Comparison of ENCODE assay signal across 17 mouse cellular contexts in genomic region chr19:38267469-38267868, GRCm38 (mm10). TPM values are rescaled to one million over a fixed set of nuclear protein-coding genes. Genes with fewer than 3 reads are reported as not detected.
DNase-seq lines count a peak whose midpoint lies in the region; ATAC-seq and TF ChIP-seq lines count a peak whose summit lies in the region.
"Had no signal": no experiment of that assay in that cellular context is flagged by ENCODE, and none has a peak within 500 bp of the region (broad histone marks: within the 10 kb centered on the region; RNA-seq: fewer than 3 reads in every experiment).

No protein-coding gene starts in this region.

- no peaks in the 10 kb centered on the region for H3K36me3 ChIP-seq in hindbrain, embryonic 16.5 days (ENCODE audit: control insufficient read depth, insufficient read depth, low read length)
- H3K36me3 ChIP-seq in hindbrain, embryonic 12.5 days, result no peaks in the 10 kb centered on the region
- H3K36me3 ChIP-seq: embryonic facial prominence, embryonic 13.5 days; limb, embryonic 12.5 days; liver, embryonic 13.5 days had no signal

- H3K4me2 ChIP-seq in hindbrain, embryonic 16.5 days (ENCODE audit: low read length), result peak overlapping the region; percentile 6; the same call in 1 of the 2 replicates
- H3K4me2 ChIP-seq in hindbrain, embryonic 12.5 days (replicated peaks), result no peak overlapping the region
- H3K4me2 ChIP-seq: embryonic facial prominence, embryonic 13.5 days; limb, embryonic 12.5 days; liver, embryonic 13.5 days had no signal

- no peak for TF ChIP-seq CTCF in cortical plate, adult 2 months (IDR thresholded peaks at IDR 0.05; ENCODE audit: extremely low read depth, insufficient read depth, low read length)

- peak; percentile 30 to 40 for DNase-seq in cerebellum, adult 18-20 months
- DNase-seq in cerebellum, postnatal 4 days (ENCODE audit: low spot score in 2 of 2), result no peak
- DNase-seq in gastrocnemius, postnatal 25 days, result peak; percentile 23
- DNase-seq in gastrocnemius, adult 8-10 months (ENCODE audit: low spot score in 2 of 2), result no peak
- DNase-seq in ovary, postnatal 14 days (ENCODE audit: low spot score), result no peak
- DNase-seq: gastrocnemius, postnatal 36 days; kidney, adult 18-20 months; kidney, postnatal 10 days; liver, embryonic 13.5 days; midbrain, embryonic 14.5 days; spleen, adult 18-20 months; thymus, adult 18-20 months had no signal

- peaks cover 7% of the 10 kb centered on the region for H3K4me1 ChIP-seq in hindbrain, embryonic 16.5 days (ENCODE audit: control insufficient read depth, insufficient read depth, low read depth, low read length)
- H3K4me1 ChIP-seq in hindbrain, embryonic 12.5 days, result 0 out of 2 replicates have a peak, but pooled peaks cover 4% of the 10 kb centered on the region
- peaks cover 6% of the 10 kb centered on the region; the same call in 1 of the 2 replicates for H3K4me1 ChIP-seq in cortical plate, adult 2 months (ENCODE audit: control insufficient read depth, insufficient read depth, low read length)
- H3K4me1 ChIP-seq: liver, embryonic 13.5 days had no signal

- H3K27ac ChIP-seq in hindbrain, embryonic 16.5 days (ENCODE audit: low read depth, low read length), result no peak overlapping the region
- no peak overlapping the region for H3K27ac ChIP-seq in hindbrain, embryonic 12.5 days
- peak overlapping the region; percentile 28; the same call in 1 of the 2 replicates for H3K27ac ChIP-seq in cortical plate, adult 2 months (ENCODE audit: insufficient read depth, low read length)
- H3K27ac ChIP-seq: embryonic facial prominence, embryonic 13.5 days; limb, embryonic 12.5 days; liver, embryonic 13.5 days had no signal

- H3K9ac ChIP-seq in hindbrain, embryonic 16.5 days (ENCODE audit: low read depth, low read length), result no peak overlapping the region
- no peak overlapping the region for H3K9ac ChIP-seq in hindbrain, embryonic 12.5 days
- H3K9ac ChIP-seq: embryonic facial prominence, embryonic 13.5 days; limb, embryonic 12.5 days; liver, embryonic 13.5 days had no signal

- TF ChIP-seq POLR2A in cortical plate, adult 2 months (IDR thresholded peaks at IDR 0.05; ENCODE audit: extremely low read depth, insufficient read depth, low read length), result no peak

- H3K27me3 ChIP-seq in hindbrain, embryonic 16.5 days (replicated peaks; ENCODE audit: control insufficient read depth, insufficient read depth, low read length), result no peaks in the 10 kb centered on the region
- peaks cover 5% of the 10 kb centered on the region; the same call in 1 of the 2 replicates for H3K27me3 ChIP-seq in hindbrain, embryonic 12.5 days

- no peak overlapping the region for H3K4me3 ChIP-seq in hindbrain, embryonic 16.5 days (ENCODE audit: low read length)
- H3K4me3 ChIP-seq in hindbrain, embryonic 12.5 days, result no peak overlapping the region
- H3K4me3 ChIP-seq in cortical plate, adult 2 months (ENCODE audit: insufficient read depth, low read length), result peak overlapping the region; percentile 89
- H3K4me3 ChIP-seq: embryonic facial prominence, embryonic 13.5 days; limb, embryonic 12.5 days; liver, embryonic 13.5 days had no signal

- WGBS in hindbrain, embryonic 16.5 days, result 91% methylated on average over 5 of the region's 5 CpGs
- WGBS in hindbrain, embryonic 12.5 days, result 82% methylated on average over 5 of the region's 5 CpGs

- no peak for ATAC-seq in hindbrain, embryonic 16.5 days
- no peak for ATAC-seq in hindbrain, embryonic 12.5 days (ENCODE audit: low FRiP score)

- no peaks in the 10 kb centered on the region for H3K9me3 ChIP-seq in hindbrain, embryonic 16.5 days (ENCODE audit: control insufficient read depth, low read length)
- H3K9me3 ChIP-seq in hindbrain, embryonic 12.5 days (replicated peaks), result no peaks in the 10 kb centered on the region
- H3K9me3 ChIP-seq: embryonic facial prominence, embryonic 13.5 days; limb, embryonic 12.5 days; liver, embryonic 13.5 days had no signal

RNA-seq across cellular contexts. Expression of gene Lgi1, which starts 3.1 kb away (rescaled TPM):
- 1 to 10 TPM in 1 of 2 experiments, under 1 TPM in 1; 0.78 to 4.0 TPM for total RNA-seq in gastrocnemius, postnatal 25 days (2021)
- total RNA-seq in gastrocnemius, adult 8-10 months (2022), result 1 to 10 TPM; 1.7 to 4.1 (median 3.1) TPM
- polyA plus RNA-seq in hindbrain, embryonic 16.5 days (2015; fragmentation: Nextera tagmentation; extraction: Ambion mirVana), result 22.5 and 23.1 TPM in 2 replicates
- 5.2 and 5.5 TPM in 2 replicates for polyA plus RNA-seq in hindbrain, embryonic 12.5 days (2016; fragmentation: Nextera tagmentation; extraction: Ambion mirVana)
- polyA plus RNA-seq in cortical plate, adult 2 months (2012; rRNA removed), result 80.9 and 90.5 TPM in 2 replicates

RNA-seq across cellular contexts. Expression of gene Fra10ac1, which starts 43.5 kb away (rescaled TPM):
- 10 to 100 TPM; 11.4 to 12.1 TPM for total RNA-seq in gastrocnemius, postnatal 25 days (2021)
- 10 to 100 TPM in 2 of 4 experiments, 1 to 10 TPM in 2; 7.6 to 11.5 (median 9.4) TPM for total RNA-seq in gastrocnemius, adult 8-10 months (2022)
- polyA plus RNA-seq in hindbrain, embryonic 16.5 days (2015; fragmentation: Nextera tagmentation; extraction: Ambion mirVana), result 36.7 and 37.7 TPM in 2 replicates
- 52.7 and 55.2 TPM in 2 replicates for polyA plus RNA-seq in hindbrain, embryonic 12.5 days (2016; fragmentation: Nextera tagmentation; extraction: Ambion mirVana)
- polyA plus RNA-seq in cortical plate, adult 2 months (2012; rRNA removed), result 21.4 and 24.9 TPM in 2 replicates

Comparison
In these comparisons a context has a peak if more than half of its experiments do, and no peak if none do; other contexts are left out.
1. DNase-seq: peak in cerebellum, adult 18-20 months (2 of 2) and gastrocnemius, postnatal 25 days (single experiment); none in cerebellum, postnatal 4 days (0 of 2), gastrocnemius, adult 8-10 months (0 of 2) and ovary, postnatal 14 days (single experiment).